Mouse (Mus musculus) midbrain, embryonic 15.5 days (tissue): Measurements from ENCODE around the gene Slamf6. TPM values are rescaled to one million over a fixed set of nuclear protein-coding genes. Genes with fewer than 3 reads are reported as not detected.

ENCODE experiments used
- polyA plus RNA-seq: library from polyadenylated mRNA; unstranded; fragments of >200 nt; fragmentation: Nextera tagmentation; extraction: Ambion mirVana; gene quantifications from 2 replicates; pipeline ENCODE4 v1.2.1, GENCODE M21; 2015

The Slamf6 gene
- polyA plus RNA-seq, 1 experiment from 2014 or later: not detected

Other genes with a start within 250 kb of the Slamf6 start
- gene Cd48, start 235.5 kb upstream of the Slamf6 start, polyA plus RNA-seq: 0.72 and 1.5 TPM in 2 replicates
- gene Slamf1, start 150.4 kb upstream of the Slamf6 start, polyA plus RNA-seq: 0.10 and 0.19 TPM in 2 replicates
- 0.74 and 1.1 TPM in 2 replicates for gene Cd84, start 77.8 kb upstream of the Slamf6 start, polyA plus RNA-seq
- not detected in 2 replicates for gene Gm10521, start 21.9 kb upstream of the Slamf6 start, polyA plus RNA-seq
- gene Vangl2, start 110.9 kb downstream of the Slamf6 start, polyA plus RNA-seq: 48.0 and 49.6 TPM in 2 replicates
- gene Nhlh1, start 140.1 kb downstream of the Slamf6 start, polyA plus RNA-seq: 2.0 and 2.5 TPM in 2 replicates
- 199 and 209 TPM in 2 replicates for gene Copa, start 165.0 kb downstream of the Slamf6 start, polyA plus RNA-seq
- 116 and 122 TPM in 2 replicates for gene Ncstn, start 165.3 kb downstream of the Slamf6 start, polyA plus RNA-seq
- 165 and 168 TPM in 2 replicates for gene Pex19, start 209.2 kb downstream of the Slamf6 start, polyA plus RNA-seq
- gene Dcaf8, start 230.6 kb downstream of the Slamf6 start, polyA plus RNA-seq: 93.0 and 94.7 TPM in 2 replicates